Mouse (Mus musculus): ENCODE results near the gene Degs1.

Degs1 gene

DNA sequence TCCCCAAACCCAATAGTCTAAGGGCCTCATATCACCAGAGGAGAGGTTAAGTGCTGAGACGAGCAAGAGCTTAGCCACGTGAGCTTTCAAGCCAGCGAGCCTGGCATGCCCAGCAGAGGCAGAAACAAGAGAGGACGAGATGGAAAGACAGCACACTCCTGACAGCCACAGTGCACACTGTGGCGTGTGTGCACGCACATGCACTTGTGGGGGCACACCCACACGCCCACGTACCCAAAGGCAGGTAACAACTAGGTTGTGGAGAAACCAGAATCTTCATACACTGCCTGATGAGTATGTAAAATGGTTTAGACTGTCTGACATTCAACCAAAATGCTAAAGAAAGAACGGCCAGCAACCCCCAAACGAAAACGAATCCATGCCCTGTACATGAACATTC is 2.0 kb downstream of the Degs1 start:
- DNase-seq (ENCODE audit: low read depth, low spot score), result no peak

DNA sequence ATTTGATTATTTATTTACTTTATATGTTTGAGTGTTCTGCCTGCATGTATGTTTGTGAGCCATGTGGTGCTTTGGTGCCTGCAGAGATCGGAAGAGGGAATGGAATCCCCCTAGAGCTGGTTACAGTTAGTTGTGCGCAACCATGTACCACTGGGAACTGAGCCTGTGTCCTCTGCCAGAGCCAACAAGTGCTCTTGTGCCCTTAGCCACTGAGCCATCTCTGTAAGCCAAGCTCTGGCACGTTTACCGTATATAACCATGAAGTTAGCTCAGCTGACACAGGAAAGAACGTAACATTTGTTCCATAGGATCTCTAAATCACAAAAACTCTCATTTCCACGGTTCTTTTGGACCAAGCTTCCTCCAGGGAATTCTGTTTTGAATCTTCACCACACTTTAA is 2.6 kb downstream of the Degs1 start:
- no peak for DNase-seq (ENCODE audit: low read depth, low spot score)

DNA sequence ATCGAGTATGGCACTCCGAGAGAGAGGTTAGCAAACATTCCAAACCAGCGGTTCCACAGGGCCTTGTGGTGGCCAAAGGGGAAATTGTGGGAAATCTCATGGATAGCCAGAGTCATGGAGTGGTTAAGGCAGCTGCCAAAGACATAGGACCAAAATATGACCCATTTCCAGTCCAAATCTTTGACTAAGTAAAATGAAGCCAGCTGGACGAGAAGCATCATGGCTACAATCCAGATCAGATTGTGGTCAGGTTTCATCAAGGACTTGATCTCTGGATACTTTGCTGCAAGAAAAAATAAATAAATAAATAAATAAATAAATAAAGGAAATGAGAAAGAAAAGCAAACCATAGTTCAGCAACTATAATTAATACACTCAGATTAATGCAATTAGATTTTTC is 3.2 kb downstream of the Degs1 start:
- no peak for DNase-seq (ENCODE audit: low read depth, low spot score)

DNA sequence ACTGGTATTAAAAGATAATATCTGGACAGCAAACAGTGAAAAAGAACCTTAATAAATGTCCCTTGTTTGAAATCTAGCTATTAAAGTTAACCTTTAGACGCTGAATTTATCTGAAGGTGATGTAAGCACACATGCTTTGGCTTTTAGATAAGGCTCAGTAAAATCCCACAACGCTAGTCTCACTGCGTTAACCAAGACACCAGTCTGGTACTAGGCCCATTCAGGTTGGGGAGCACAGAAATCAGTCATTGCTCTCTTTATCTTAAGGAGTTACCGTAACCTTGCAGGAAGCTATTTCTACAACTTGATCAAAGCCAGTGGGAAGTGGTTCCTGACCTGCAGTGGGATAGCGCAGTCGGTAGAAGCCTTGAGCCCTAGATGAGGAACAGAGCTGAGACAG is 7.5 kb downstream of the Degs1 start:
- DNase-seq (ENCODE audit: low read depth, low spot score), result no peak

DNA sequence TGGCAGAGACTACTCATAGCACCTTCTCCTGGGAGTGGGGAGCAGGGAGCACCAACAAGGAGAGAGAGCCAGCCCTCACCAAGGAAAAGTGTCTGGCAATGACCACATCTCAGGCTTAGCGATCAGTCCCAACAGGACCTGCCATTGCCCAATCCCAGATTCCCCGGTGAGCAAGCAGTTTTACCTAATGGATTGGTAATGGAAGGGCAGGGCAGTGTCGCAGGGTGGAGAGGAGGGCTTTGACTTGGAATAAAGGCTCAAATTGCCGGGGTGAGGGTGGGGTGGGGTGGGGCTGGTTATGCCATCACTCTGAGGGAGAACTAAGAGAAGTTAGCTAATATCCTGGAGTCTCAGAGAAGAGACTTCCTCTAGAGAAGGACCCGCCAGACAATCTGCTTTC is 11.0 kb downstream of the Degs1 start:
- DNase-seq (ENCODE audit: low read depth, low spot score), result peak; percentile 87

DNA sequence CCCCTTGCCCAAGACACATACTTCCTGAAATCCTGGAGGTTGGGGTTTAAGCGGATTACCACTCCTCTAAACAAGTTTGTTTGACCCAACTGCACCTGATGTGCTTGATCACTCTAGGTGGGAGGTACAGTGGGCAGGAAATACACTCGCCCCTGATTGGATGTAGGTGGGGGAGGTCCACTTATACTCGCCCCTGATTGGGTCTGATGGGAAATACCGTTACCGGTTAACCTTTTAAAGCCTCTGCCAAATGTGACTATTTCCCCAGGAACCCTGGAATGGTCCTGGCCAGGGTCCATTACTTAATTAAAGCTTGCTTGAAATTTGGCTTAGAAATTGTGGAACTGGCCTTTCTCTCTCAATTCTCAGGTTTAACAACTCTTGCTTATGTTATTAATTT is 11.5 kb downstream of the Degs1 start:
- peak; percentile 91 for DNase-seq (ENCODE audit: low read depth, low spot score)

DNA sequence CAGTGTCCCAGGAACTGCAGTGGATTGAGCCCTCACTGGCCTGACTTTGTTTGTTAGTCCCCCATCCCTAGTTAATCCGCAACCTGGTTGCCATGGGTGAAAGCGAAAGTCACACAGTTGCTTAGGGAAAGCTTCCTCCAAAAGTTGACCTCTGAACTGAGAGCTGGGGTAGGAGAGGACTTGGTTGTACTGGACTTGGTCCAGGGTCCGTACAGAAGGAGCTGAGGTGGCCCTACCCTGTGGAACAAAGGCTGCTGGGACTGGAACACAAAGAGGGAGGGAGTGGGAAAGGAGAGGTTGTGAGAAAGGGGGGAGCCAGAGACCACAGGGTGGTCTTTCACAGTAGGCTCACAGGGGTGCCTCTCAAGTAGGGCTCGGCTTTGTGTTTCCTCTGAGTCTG is 14.3 kb downstream of the Degs1 start:
- no peak for DNase-seq (ENCODE audit: low read depth, low spot score)

DNA sequence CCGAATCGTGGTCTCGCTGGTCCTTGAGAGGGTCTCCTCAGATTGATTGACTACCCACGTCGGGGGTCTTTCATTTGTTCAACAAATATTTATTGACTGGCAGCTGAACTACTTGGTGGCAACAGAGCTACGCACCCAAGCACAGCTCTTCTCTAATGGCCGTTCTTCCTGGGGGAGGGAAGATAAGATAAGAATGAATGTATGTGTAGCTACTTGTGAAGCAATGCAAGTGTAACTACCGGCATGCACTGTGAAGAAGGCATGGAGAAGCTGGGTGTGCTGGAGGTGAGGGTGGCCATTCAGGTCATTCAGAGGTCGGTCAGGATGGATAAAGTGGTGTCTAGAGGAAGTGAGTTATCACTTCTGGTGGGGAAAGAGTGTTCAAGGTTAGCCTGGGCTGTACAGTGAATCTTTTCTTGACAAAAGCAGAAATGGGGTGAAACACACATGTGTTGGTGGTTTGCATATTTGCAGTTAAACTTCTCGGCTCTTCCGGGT is 16.5 kb downstream of the Degs1 start:
- no peak for DNase-seq (ENCODE audit: low read depth, low spot score)

DNA sequence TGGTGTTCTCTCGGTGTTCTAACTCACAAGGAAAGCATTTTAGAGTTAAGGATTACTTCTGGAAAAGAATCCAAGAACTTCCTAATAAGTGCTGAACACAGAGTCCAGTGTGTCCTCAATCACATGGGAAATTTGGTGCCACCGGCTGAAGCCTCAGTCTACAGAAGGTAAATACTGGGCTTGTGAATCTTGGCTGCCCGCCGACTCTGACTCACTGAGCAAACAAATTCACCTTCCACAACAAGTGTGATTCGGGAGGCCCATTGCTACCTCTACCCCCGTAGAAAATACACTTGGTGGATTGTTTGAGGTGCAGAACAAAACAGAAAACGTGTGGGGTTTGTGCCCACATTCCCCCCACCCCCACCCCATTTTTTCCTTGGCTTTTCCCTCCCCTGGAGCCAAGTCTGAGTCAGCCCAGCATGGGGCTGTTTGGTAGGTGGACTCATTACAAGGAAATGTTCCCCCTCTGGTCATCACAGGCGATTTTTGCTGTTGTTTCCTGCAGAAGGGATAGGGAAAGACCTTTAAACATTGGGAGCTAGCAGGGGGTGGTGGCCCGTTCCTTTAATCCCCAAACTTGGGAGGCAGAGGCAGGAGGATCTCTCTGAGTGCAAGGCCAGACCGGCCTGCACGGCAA is 26.4 kb downstream of the Degs1 start:
- DNase-seq (ENCODE audit: low read depth, low spot score), result no peak

DNA sequence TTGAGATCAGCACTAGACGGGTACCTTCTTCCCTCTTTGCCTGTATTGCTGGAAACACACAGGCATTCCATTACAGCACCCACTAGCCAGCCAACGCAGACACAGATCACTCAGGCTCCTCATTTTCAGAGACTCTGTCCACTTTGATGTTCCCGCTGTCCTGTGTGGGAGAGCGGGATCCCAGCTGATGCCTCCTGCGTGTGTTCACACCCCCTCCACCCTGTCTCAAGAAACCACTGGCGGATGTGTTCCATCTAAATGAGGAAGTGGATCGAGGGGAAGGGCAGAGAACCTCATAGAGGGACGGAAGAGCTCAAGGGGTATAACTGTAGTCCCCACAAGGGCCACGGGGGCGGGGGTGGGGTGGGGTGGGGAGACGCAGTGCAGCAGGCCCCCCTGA is 27.6 kb downstream of the Degs1 start:
- no peak for DNase-seq (ENCODE audit: low read depth, low spot score)

DNA sequence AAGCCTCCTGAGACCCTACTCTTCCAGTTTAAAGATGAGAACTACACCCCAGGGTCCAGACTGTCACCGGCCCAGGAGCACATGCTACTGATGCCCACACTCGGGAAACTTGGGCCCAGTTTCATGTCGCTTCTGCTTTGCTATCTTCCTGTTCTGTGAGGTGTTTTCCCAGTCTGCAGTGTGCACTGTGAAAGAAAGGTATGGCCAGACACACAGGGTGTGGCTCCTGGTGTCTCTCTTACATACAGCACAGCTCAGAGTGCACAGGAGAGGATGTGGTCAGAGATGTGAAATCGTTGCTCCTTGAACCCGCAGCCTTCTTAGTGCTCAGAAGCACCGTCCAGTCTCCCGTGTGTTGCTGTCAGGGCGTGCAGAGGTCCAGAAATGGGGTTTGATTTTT is 28.0 kb downstream of the Degs1 start:
- no peak for DNase-seq (ENCODE audit: low read depth, low spot score)

DNA sequence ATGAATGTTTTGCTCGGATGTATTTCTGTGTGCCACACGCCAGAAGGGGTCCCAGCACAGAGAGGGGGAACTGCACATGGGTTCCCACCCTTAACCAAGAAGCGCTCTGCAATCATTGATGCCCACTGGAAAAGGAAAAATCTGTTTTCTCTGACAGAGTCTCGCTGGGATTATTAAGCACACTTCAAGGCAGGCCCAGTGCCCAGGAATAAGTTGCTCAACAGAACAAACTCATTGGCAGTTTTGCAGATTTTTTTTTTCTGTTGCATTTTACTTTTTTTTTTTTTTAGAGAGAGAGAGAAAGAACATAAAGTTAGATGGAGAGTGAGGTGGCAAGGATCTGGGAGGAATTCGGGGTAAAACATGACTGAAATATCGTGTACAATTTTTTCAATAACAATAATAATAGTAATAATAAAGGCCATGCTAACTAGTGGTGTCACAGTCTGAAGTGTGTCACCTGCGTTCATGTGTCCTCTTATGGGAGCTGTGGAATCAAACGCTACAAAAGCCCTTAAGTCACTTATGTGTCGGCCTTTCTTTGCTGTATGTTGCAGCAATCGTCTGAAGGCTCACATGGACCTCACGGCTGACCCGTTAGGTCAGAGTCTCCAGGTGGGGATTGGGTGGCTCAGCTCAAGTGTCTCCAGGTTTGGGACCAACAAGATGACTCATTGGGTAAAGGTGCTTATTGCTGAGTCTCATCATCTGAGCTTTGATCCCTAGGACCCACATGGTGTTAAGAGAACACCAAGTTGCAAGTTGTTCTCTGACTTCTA is 28.7 kb downstream of the Degs1 start:
- DNase-seq (ENCODE audit: low read depth, low spot score), result no peak

DNA sequence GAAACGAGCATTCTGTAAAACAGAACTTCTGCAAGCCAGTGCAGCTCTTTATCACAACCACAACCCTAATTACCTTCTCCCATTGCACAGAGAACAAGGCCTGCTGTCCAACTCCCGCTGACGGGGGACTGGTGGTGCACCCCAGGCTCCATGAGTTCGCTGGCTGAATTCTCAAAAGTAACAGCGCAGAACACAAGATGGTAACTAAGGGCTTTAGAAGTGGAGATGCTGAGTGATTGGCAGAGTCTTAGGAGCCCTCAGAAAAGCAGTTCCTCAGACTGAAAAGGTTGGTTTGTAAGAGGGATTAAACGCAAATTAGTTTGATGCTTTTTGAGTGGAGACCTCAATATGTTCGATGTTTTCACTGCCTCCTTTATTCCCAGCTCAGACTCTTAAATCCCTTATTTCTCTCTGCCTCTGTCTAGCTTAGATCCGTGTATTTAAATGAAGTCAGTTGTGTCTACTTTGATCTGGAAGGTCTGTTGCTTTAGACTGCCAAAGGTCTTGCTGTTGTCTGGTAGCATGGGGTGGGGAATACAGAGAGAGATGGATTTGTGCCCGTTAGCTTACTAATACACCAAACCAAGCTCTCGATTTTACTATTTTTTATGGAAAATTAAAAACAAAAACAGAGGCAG is 30.0 kb downstream of the Degs1 start:
- DNase-seq (ENCODE audit: low read depth, low spot score), result no peak

DNA sequence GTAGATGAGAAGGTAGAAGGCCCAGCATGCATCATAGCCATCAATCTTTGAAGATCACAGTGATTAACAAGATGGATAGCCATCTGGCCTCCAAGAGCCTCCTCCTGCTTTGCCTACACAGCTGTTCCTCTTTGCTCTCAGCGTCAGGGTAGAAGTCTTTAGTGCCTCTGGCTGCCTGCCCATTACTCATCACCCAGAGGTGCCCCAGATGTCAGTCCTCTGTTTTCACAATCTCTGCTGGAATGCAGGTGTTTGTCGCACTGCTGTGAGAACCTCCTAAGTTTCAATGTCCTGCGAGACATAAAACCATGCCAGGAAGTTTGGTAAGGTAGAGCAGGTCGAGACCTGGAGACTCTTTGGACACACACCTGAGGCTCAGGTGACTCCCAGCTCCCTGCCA is 31.9 kb downstream of the Degs1 start:
- DNase-seq (ENCODE audit: low read depth, low spot score), result no peak

DNA sequence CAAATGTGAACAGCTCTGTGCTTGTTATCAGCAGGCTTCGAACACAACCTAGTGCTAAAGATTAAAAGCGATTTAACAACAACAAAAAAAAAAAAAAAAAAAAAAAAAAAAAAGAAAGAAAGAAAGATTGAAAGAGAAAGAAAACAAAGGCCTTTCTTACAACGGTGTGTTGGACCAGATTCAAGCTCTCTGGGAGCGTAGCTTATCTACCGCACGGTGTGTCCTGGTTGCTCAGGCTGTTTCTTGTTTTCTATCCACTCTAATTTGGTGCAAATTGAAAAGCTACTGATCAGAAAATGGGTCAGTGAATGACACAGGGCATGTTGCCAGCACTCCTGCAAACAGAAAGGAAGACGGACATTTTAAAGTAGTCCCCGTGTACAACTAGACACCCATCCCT is 33.3 kb downstream of the Degs1 start:
- DNase-seq (ENCODE audit: low read depth, low spot score), result no peak

DNA sequence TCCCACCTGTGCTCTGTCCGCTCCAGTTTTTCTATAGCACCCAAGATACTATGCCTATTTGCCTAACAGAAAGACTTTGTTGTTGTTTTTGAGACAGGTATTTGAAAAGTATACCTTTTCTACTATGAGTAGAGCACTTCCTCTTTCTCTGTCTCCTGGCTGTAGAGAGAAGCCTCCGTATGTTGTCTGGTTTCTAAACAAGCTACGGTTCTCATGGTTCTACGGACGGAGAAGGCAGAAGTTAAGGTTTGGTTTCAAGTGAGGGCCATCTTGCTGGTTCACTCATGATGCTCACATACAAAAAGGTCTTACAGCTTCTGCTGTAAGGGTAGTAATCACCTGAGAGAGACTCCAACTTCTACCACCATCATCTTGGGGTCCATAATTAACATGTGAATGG is 37.6 kb downstream of the Degs1 start:
- no peak for DNase-seq (ENCODE audit: low read depth, low spot score)

DNA sequence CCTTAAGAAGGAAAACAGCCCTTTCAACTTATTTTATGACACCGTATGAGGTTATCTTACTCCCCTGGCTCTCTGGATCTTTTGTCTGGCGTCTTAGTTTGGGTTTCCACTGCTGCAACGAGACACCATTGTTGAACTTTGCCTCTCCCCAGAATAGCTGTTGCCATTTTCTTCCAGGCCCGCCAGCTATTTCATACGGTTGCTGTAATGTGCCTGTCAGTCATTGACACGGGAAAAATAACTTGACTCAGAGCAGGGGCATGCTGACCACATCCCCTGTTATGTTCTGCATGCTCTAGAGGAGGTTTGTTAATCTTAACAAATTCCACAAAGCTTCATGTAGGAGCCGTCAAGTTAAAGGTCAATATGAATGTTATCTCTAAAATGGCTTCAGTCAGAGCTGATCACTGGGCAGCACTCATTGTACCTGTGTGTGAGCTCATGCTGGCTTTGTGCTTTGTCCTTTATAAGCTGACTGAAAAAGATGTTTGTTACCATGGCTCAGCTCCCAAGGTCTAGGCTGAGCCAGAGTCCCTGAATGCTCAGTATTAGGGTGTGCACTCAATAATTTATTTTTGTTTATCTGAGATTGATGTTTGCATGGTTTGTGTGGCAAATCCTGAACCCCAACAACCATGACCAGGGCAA is 44.4 kb downstream of the Degs1 start:
- DNase-seq (ENCODE audit: low read depth, low spot score), result no peak

DNA sequence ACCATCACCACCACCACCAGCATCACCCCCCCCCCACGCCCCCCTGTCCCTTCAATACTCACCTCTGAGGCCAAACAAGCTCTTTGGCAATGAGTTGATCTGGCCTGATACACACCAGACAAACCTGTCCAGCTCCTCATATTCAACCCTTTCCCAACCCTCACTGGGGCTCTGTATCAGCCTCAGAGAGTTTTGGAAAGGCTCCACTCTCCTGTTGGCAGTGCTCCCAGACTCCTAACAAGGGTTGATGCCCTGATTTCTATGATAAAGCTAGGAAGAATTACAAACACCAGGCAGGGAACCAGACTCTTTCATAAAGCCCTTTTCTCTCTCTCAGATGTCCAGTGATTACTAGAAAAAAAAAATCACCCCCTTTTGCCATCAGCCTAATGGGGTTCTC is 45.2 kb downstream of the Degs1 start:
- no peak for DNase-seq (ENCODE audit: low read depth, low spot score)

DNA sequence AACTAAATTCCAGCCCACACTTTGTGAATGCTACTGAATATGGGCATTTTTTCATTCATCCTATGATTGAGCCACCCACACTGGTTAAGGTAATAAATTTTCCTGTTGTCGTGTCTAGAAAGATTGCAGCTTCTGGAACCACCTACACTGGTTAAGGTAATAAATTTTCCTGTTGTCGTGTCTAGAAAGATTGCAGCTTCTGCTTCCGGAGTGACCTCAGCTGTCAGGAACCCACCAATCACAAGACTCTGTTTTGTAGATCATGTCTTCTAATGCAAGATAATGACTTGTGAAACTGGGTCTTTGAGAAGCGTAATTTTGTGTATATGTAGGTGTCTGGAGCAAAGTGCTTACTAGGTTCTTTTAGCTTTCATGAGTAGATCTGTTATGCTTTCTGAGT is 47.4 kb downstream of the Degs1 start:
- no peak for DNase-seq (ENCODE audit: low read depth, low spot score)

DNA sequence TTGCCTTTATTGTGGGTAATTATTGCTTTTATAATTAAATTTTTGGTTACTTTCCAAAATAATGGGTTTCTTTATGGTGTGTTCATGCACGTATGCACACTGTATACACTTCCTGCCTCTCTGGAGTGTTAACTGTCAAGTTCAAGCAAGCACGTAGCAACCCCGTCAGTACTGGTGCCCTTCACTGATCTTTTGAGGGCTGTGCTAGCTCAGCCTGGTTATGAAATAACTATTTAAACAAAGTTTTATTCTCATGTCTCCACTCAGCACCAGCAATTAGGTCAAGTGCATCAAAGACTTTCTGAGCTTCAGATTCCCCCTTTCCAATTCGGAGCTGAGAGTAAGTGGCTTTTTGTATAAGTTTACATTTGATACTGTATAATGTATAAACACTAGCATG is 53.2 kb downstream of the Degs1 start:
- no peak for DNase-seq (ENCODE audit: low read depth, low spot score)

DNA sequence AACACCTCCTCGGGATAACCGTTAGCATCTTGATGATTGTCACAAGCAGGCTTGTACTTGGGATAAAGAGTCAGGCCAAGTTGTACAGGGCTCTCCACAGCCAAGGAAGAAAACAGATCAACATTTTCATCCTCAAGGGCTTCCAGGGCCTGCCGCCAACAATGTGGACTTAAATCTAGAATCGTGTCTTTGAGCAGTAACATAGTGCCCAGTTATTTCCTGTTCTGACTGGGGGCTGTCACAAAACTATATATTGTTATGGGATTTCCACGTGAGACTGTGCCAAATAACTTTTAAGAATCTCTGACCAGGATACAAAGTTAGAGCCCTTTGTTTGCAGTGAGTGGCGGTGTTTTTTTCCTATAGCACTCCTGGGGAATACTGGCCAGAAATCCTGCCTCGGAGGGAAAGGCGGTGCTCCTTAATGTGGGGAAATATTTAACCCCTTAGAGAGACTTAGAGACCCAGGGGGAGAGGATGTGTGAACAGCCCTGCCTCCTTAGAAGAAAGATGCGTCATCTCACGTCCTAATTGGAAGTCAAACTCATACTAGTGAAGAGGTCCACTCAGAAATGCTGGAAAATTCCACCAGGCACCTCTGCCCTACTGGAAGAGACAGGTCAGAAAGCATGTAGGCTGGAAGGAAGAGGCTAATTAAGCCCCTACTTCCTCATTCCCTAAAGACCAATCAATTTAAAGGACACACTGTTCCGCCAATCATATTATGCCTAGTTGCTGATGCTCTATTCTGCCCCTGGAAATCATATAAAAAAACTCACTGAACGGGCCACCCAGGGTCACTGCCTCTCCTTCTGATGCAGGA is 55.3 kb downstream of the Degs1 start:
- DNase-seq (ENCODE audit: low read depth, low spot score), result no peak

DNA sequence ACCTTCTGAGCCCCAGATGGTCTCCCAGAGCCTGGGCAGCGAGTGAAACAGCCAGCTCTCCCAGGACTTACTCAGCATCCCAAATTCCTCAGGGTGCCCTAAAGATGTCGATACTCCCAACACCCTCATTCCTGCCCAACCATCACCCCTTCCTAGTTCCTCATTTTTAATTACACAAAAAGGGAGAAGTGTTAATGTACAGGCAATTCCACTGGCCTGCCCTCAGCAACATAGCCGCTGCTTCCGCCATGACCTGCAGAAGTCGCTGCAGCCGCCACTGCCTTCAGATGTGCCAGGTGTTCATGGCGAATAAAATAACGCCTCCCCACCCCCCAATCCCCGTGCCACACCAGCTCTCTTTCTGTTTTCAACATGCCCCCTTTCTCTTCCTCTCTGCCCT is 56.3 kb downstream of the Degs1 start:
- DNase-seq (ENCODE audit: low read depth, low spot score), result peak; percentile 16
